Comparison of ENCODE assay signal across 10 mouse cellular contexts in the genomic region with DNA sequence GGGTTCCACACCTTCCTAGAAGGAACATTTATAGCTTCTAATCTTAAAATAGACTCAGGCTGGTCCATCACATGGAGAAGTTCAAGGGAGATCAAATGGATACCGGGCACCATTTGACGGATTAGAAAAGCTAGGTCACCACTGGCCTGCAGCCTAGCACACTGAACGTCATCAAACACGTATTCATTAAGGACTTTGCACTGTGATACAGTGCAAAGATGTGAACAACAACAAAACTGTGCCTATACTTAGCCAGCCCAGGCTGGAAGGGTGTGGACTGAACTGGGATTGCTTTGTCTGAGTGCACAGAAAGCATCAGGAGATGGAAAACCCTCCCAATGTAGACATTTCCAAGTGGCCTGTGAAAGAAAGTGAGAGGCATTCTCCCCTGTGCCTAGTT. TPM values are rescaled to one million over a fixed set of nuclear protein-coding genes. Genes with fewer than 3 reads are reported as not detected.
DNase-seq lines count a peak whose midpoint lies in the region; ATAC-seq and TF ChIP-seq lines count a peak whose summit lies in the region.
"Had no signal": no experiment of that assay in that cellular context is flagged by ENCODE, and none has a peak within 500 bp of the region (broad histone marks: within the 10 kb centered on the region; RNA-seq: fewer than 3 reads in every experiment).

No protein-coding gene starts in this region.

- H3K9me3 ChIP-seq in forebrain, postnatal 0 days (ENCODE audit: low read length) = no peaks in the 10 kb centered on the region
- H3K9me3 ChIP-seq in liver, postnatal 0 days (ENCODE audit: low read length) = no peaks in the 10 kb centered on the region

- peak overlapping the region; percentile 59; the same call in 1 of the 2 replicates for H3K4me3 ChIP-seq in heart, adult 2 months
- H3K4me3 ChIP-seq in bone marrow, adult 2 months (replicated peaks; ENCODE audit: control insufficient read depth, low read depth, low read length) = no peak overlapping the region
- H3K4me3 ChIP-seq in forebrain, postnatal 0 days (ENCODE audit: low read depth, low read length) = peak overlapping the region; percentile 47
- H3K4me3 ChIP-seq in liver, postnatal 0 days (ENCODE audit: low read depth, low read length) = peak overlapping the region; percentile 56; the same call in 1 of the 2 replicates

- peak in 1 of 2 experiments; percentile 21 for DNase-seq in heart, adult 2 months
- no peak for DNase-seq in heart, postnatal 36 days
- no peak for DNase-seq in forebrain, postnatal 0 days
- no peak for DNase-seq in liver, postnatal 0 days
- no peak for DNase-seq in thymus, postnatal 36 days
- DNase-seq in left cerebral cortex, postnatal 4 days = no peak
- DNase-seq in thymus, adult 18-20 months = no peak

- H3K27me3 ChIP-seq in heart, adult 2 months (ENCODE audit: control insufficient read depth, insufficient read depth, low read length) = no peaks in the 10 kb centered on the region
- H3K27me3 ChIP-seq in forebrain, postnatal 0 days (ENCODE audit: insufficient read depth, low read length) = no peaks in the 10 kb centered on the region
- H3K27me3 ChIP-seq in liver, postnatal 0 days (ENCODE audit: insufficient read depth, low read length) = no peaks in the 10 kb centered on the region

- 0 out of 2 replicates have a peak, but pooled peaks have one; percentile 12 for TF ChIP-seq POLR2A in heart, adult 2 months (IDR thresholded peaks at IDR 0.05; ENCODE audit: insufficient read depth, low read depth, low read length)
- no peak for TF ChIP-seq POLR2A in bone marrow, adult 2 months (IDR thresholded peaks at IDR 0.05; ENCODE audit: borderline replicate concordance, control insufficient read depth, low read depth, low read length)

- WGBS in heart, adult 2 months = 54% methylated on average over 4 of the region's 4 CpGs
- WGBS in bone marrow, adult 2 months = 92% methylated on average over 4 of the region's 4 CpGs
- 70% methylated on average over 4 of the region's 4 CpGs for WGBS in forebrain, postnatal 0 days
- WGBS in liver, postnatal 0 days (ENCODE audit: insufficient replicate concordance) = 78% methylated on average over 4 of the region's 4 CpGs

- H3K36me3 ChIP-seq in heart, adult 2 months (ENCODE audit: control insufficient read depth, insufficient read depth, low read length) = no peaks in the 10 kb centered on the region
- no peaks in the 10 kb centered on the region for H3K36me3 ChIP-seq in forebrain, postnatal 0 days (ENCODE audit: insufficient read depth)
- H3K36me3 ChIP-seq in liver, postnatal 0 days (replicated peaks; ENCODE audit: insufficient read depth, low read length) = no peaks in the 10 kb centered on the region

- TF ChIP-seq CTCF in heart, adult 2 months (IDR thresholded peaks at IDR 0.05) = no peak
- no peak for TF ChIP-seq CTCF in bone marrow, adult 2 months (IDR thresholded peaks at IDR 0.05; ENCODE audit: control insufficient read depth, insufficient read depth, low read length)
- TF ChIP-seq CTCF in forebrain, postnatal 0 days (IDR thresholded peaks at IDR 0.05; ENCODE audit: low read depth) = no peak
- TF ChIP-seq CTCF in liver, postnatal 0 days (IDR thresholded peaks at IDR 0.05; ENCODE audit: low read depth) = no peak

- H3K9ac ChIP-seq in heart, adult 2 months (ENCODE audit: low read depth, low read length) = peak overlapping the region; percentile 79
- peak overlapping the region; percentile 77 for H3K9ac ChIP-seq in forebrain, postnatal 0 days
- peak overlapping the region; percentile 65 for H3K9ac ChIP-seq in liver, postnatal 0 days (replicated peaks)

- peak overlapping the region; percentile 99 for H3K27ac ChIP-seq in heart, adult 2 months
- H3K27ac ChIP-seq in bone marrow, adult 2 months (ENCODE audit: control insufficient read depth, insufficient read depth, low read depth, low read length, poor library complexity) = peak overlapping the region; percentile 92; the same call in 1 of the 2 replicates
- H3K27ac ChIP-seq in forebrain, postnatal 0 days (ENCODE audit: low read depth, low read length) = peak overlapping the region; percentile 98
- H3K27ac ChIP-seq in liver, postnatal 0 days (ENCODE audit: low read depth) = peak overlapping the region; percentile 96

- H3K4me2 ChIP-seq in forebrain, postnatal 0 days (ENCODE audit: low read depth) = peak overlapping the region; percentile 67
- H3K4me2 ChIP-seq in liver, postnatal 0 days (ENCODE audit: low read depth, low read length) = peak overlapping the region; percentile 76

- ATAC-seq in forebrain, postnatal 0 days = peak; percentile 15; the same call in 1 of the 2 replicates
- peak; percentile 40 for ATAC-seq in liver, postnatal 0 days

- H3K4me1 ChIP-seq in heart, adult 2 months (ENCODE audit: control insufficient read depth, insufficient read depth, low read length) = peaks cover 6% of the 10 kb centered on the region
- no peaks in the 10 kb centered on the region for H3K4me1 ChIP-seq in bone marrow, adult 2 months (ENCODE audit: control insufficient read depth, insufficient read depth, low read length)
- H3K4me1 ChIP-seq in forebrain, postnatal 0 days (ENCODE audit: insufficient read depth) = peaks cover 14% of the 10 kb centered on the region
- peaks cover 16% of the 10 kb centered on the region for H3K4me1 ChIP-seq in liver, postnatal 0 days (ENCODE audit: insufficient read depth)

- H3K79me2 ChIP-seq in heart, adult 2 months (replicated peaks; ENCODE audit: control insufficient read depth, insufficient read depth, low read length) = no peaks in the 10 kb centered on the region

- TF ChIP-seq EP300 in heart, adult 2 months (IDR thresholded peaks at IDR 0.05; ENCODE audit: insufficient read depth, low read depth, low read length) = no peak
- no peak for TF ChIP-seq EP300 in liver, postnatal 0 days (IDR thresholded peaks at IDR 0.05; ENCODE audit: low read depth)

- intact Hi-C loops in heart, adult 2 months (cut with DNase I) = loop anchor here (5.0 kb wide), 1 partner anchor 107 kb away; the partner anchor contains the start of genes Sspo and Zfp467
- intact Hi-C loops in heart, postnatal 36 days (cut with DNase I) = loop anchor here (2.0 kb wide), 1 partner anchor 19 kb away; the partner anchor contains the start of gene Rarres2
- intact Hi-C loops in left cerebral cortex, postnatal 4 days (cut with DNase I) = no loop called here

RNA-seq across cellular contexts. Expression of gene Lrrc61, which starts 0.8 kb away (rescaled TPM):
- total RNA-seq in heart, adult 2 months (2021) = 10 to 100 TPM; 14.9 to 16.6 TPM
- polyA plus RNA-seq in heart, adult 2 months (2012; rRNA removed) = 13.9 and 19.8 TPM in 2 replicates
- 10 to 100 TPM; 16.7 to 26.6 TPM for total RNA-seq in heart, postnatal 36 days (2021)
- 2.2 and 4.9 TPM in 2 replicates for polyA plus RNA-seq in bone marrow, adult 2 months (2011; ENCODE audit: insufficient read depth, insufficient read length, low replicate concordance, missing spikeins)
- total RNA-seq in forebrain, postnatal 0 days (2014; rRNA removed) = 27.5 and 28.7 TPM in 2 replicates
- 16.8 and 20.9 TPM in 2 replicates for polyA plus RNA-seq in forebrain, postnatal 0 days (2015; fragmentation: Nextera tagmentation; extraction: Ambion mirVana)
- 2.4 and 2.7 TPM in 2 replicates for polyA plus RNA-seq in liver, postnatal 0 days (2015; fragmentation: Nextera tagmentation; extraction: Ambion mirVana)
- total RNA-seq in left cerebral cortex, postnatal 4 days (2021) = 10 to 100 TPM; 28.8 to 35.0 TPM

RNA-seq across cellular contexts. Expression of gene Atp6v0e2, which starts 16.4 kb away (rescaled TPM):
- 10 to 100 TPM; 17.8 to 18.1 TPM for total RNA-seq in heart, adult 2 months (2021)
- 18.5 and 24.3 TPM in 2 replicates for polyA plus RNA-seq in heart, adult 2 months (2012; rRNA removed)
- total RNA-seq in heart, postnatal 36 days (2021) = 10 to 100 TPM; 18.7 to 20.9 TPM
- polyA plus RNA-seq in bone marrow, adult 2 months (2011; ENCODE audit: insufficient read depth, insufficient read length, low replicate concordance, missing spikeins) = 2.2 TPM in 1 of 2 replicates, not detected in the other
- 288 and 325 TPM in 2 replicates for total RNA-seq in forebrain, postnatal 0 days (2014; rRNA removed)
- polyA plus RNA-seq in forebrain, postnatal 0 days (2015; fragmentation: Nextera tagmentation; extraction: Ambion mirVana) = 384 and 414 TPM in 2 replicates
- polyA plus RNA-seq in liver, postnatal 0 days (2015; fragmentation: Nextera tagmentation; extraction: Ambion mirVana) = 1.1 and 1.2 TPM in 2 replicates
- total RNA-seq in left cerebral cortex, postnatal 4 days (2021) = 100 to 1,000 TPM; 254 to 288 TPM

RNA-seq across cellular contexts. Expression of gene Rarres2, which starts 18.8 kb away (rescaled TPM):
- total RNA-seq in heart, adult 2 months (2021) = 10 to 100 TPM; 70.9 to 82.4 TPM
- polyA plus RNA-seq in heart, adult 2 months (2012; rRNA removed) = 93.7 and 99.3 TPM in 2 replicates
- total RNA-seq in heart, postnatal 36 days (2021) = 100 to 1,000 TPM in 1 of 2 experiments, 10 to 100 TPM in 1; 70.4 to 101 TPM
- 6.9 and 9.2 TPM in 2 replicates for polyA plus RNA-seq in bone marrow, adult 2 months (2011; ENCODE audit: insufficient read depth, insufficient read length, low replicate concordance, missing spikeins)
- total RNA-seq in forebrain, postnatal 0 days (2014; rRNA removed) = 8.0 and 9.1 TPM in 2 replicates
- polyA plus RNA-seq in forebrain, postnatal 0 days (2015; fragmentation: Nextera tagmentation; extraction: Ambion mirVana) = 12.0 and 13.1 TPM in 2 replicates
- polyA plus RNA-seq in liver, postnatal 0 days (2015; fragmentation: Nextera tagmentation; extraction: Ambion mirVana) = 485 and 531 TPM in 2 replicates
- 1 to 10 TPM; 6.9 to 7.0 TPM for total RNA-seq in left cerebral cortex, postnatal 4 days (2021)

RNA-seq across cellular contexts. Expression of gene Gm45021, which starts 35.6 kb away (rescaled TPM):
- total RNA-seq in heart, adult 2 months (2021) = not detected
- not detected in 2 replicates for polyA plus RNA-seq in heart, adult 2 months (2012; rRNA removed)
- not detected for total RNA-seq in heart, postnatal 36 days (2021)
- polyA plus RNA-seq in bone marrow, adult 2 months (2011; ENCODE audit: insufficient read depth, insufficient read length, low replicate concordance, missing spikeins) = not detected in 2 replicates
- 1.2 TPM in 1 of 2 replicates, not detected in the other for total RNA-seq in forebrain, postnatal 0 days (2014; rRNA removed)
- polyA plus RNA-seq in forebrain, postnatal 0 days (2015; fragmentation: Nextera tagmentation; extraction: Ambion mirVana) = not detected in 2 replicates
- not detected in 2 replicates for polyA plus RNA-seq in liver, postnatal 0 days (2015; fragmentation: Nextera tagmentation; extraction: Ambion mirVana)
- not detected for total RNA-seq in left cerebral cortex, postnatal 4 days (2021)
- total RNA-seq: ES-E14; gastrocnemius, postnatal 36 days had no signal

RNA-seq across cellular contexts. Expression of gene Repin1, which starts 39.9 kb away (rescaled TPM):
- 10 to 100 TPM; 30.0 to 33.2 TPM for total RNA-seq in heart, adult 2 months (2021)
- 27.7 and 33.1 TPM in 2 replicates for polyA plus RNA-seq in heart, adult 2 months (2012; rRNA removed)
- 10 to 100 TPM; 27.3 to 33.7 TPM for total RNA-seq in heart, postnatal 36 days (2021)
- 3.4 and 5.5 TPM in 2 replicates for polyA plus RNA-seq in bone marrow, adult 2 months (2011; ENCODE audit: insufficient read depth, insufficient read length, low replicate concordance, missing spikeins)
- 40.7 and 55.0 TPM in 2 replicates for total RNA-seq in forebrain, postnatal 0 days (2014; rRNA removed)
- 26.4 and 29.3 TPM in 2 replicates for polyA plus RNA-seq in forebrain, postnatal 0 days (2015; fragmentation: Nextera tagmentation; extraction: Ambion mirVana)
- polyA plus RNA-seq in liver, postnatal 0 days (2015; fragmentation: Nextera tagmentation; extraction: Ambion mirVana) = 14.4 and 14.8 TPM in 2 replicates
- total RNA-seq in left cerebral cortex, postnatal 4 days (2021) = 10 to 100 TPM; 27.1 to 28.6 TPM

Comparison
In these comparisons a context has a peak if more than half of its experiments do, and no peak if none do; other contexts are left out.
1. RNA of gene Atp6v0e2, which starts 16.4 kb away (total RNA-seq): 288 to 325 TPM in forebrain, postnatal 0 days and 254 to 288 TPM in left cerebral cortex, postnatal 4 days; 18.7 to 20.9 TPM in heart, postnatal 36 days and 17.8 to 18.1 TPM in heart, adult 2 months; every median in the first group is over 10 times any median in the second.
2. Peak in every context shown above with its lines, with median percentiles within 50 percentile points of each other: H3K27ac ChIP-seq and H3K9ac ChIP-seq.